Mouse (Mus musculus) right cerebral cortex, postnatal 4 days (tissue): ENCODE data around the gene Gm6588.

Experiments used
- DNase-seq: peaks from one replicate; pipeline ENCODE4 v3.0.0-alpha.2; 2022

The Gm6588 gene

GRCm38 (mm10) chr5:112473453-112473852 is 24.2 kb downstream of the Gm6588 start:
- DNase-seq: no peak

GRCm38 (mm10) chr5:112481946-112482410 is 32.8 kb downstream of the Gm6588 start:
- DNase-seq: no peak

GRCm38 (mm10) chr5:112482551-112482950 is 33.3 kb downstream of the Gm6588 start:
- no peak for DNase-seq

GRCm38 (mm10) chr5:112483030-112483429 is 33.8 kb downstream of the Gm6588 start:
- no peak for DNase-seq

- DNase-seq: no peak
Observed at GRCm38 (mm10) chr5:112484924-112485715, 35.9 kb downstream of the Gm6588 start.

- no peak for DNase-seq
Observed at GRCm38 (mm10) chr5:112486415-112486814, 37.2 kb downstream of the Gm6588 start.

GRCm38 (mm10) chr5:112487504-112487903 is 38.3 kb downstream of the Gm6588 start:
- no peak for DNase-seq

- no peak for DNase-seq
Observed at GRCm38 (mm10) chr5:112488101-112488776, 39.0 kb downstream of the Gm6588 start.

- DNase-seq: no peak
Observed at GRCm38 (mm10) chr5:112491489-112491888, 42.3 kb downstream of the Gm6588 start.

GRCm38 (mm10) chr5:112493492-112493891 is 44.3 kb downstream of the Gm6588 start:
- peak; percentile 43 for DNase-seq

GRCm38 (mm10) chr5:112496753-112497369 is 47.6 kb downstream of the Gm6588 start:
- DNase-seq: no peak

GRCm38 (mm10) chr5:112498921-112499917 is 50.0 kb downstream of the Gm6588 start:
- DNase-seq: no peak

- no peak for DNase-seq
Observed at GRCm38 (mm10) chr5:112499918-112500682, 50.9 kb downstream of the Gm6588 start.
